Comparison of ENCODE assay signal across 9 mouse cellular contexts in genomic region chr14:24004471-24005271, GRCm38 (mm10). TPM values are rescaled to one million over a fixed set of nuclear protein-coding genes. Genes with fewer than 3 reads are reported as not detected.
DNase-seq lines count a peak whose midpoint lies in the region; ATAC-seq and TF ChIP-seq lines count a peak whose summit lies in the region.
"Had no signal": no experiment of that assay in that cellular context is flagged by ENCODE, and none has a peak within 500 bp of the region (broad histone marks: within the 10 kb centered on the region; RNA-seq: fewer than 3 reads in every experiment).

No protein-coding gene starts in this region.

- under 1% methylated on average over 44 of the region's 82 CpGs for WGBS in embryonic facial prominence, embryonic 15.5 days
- 4% methylated on average over 39 of the region's 82 CpGs for WGBS in lung, postnatal 0 days

- H3K4me2 ChIP-seq in embryonic facial prominence, embryonic 15.5 days (replicated peaks): peak overlapping the region; percentile 98
- peak overlapping the region; percentile 99 for H3K4me2 ChIP-seq in lung, postnatal 0 days (replicated peaks; ENCODE audit: low read depth, low read length)

- peaks cover 61% of the 10 kb centered on the region for H3K27me3 ChIP-seq in embryonic facial prominence, embryonic 15.5 days
- H3K27me3 ChIP-seq in lung, postnatal 0 days (replicated peaks; ENCODE audit: insufficient read depth, low read length): peaks cover 63% of the 10 kb centered on the region

- no peaks in the 10 kb centered on the region for H3K9me3 ChIP-seq in embryonic facial prominence, embryonic 15.5 days (replicated peaks)
- no peaks in the 10 kb centered on the region for H3K9me3 ChIP-seq in lung, postnatal 0 days (ENCODE audit: low read length)

- peak; percentile 66 for ATAC-seq in embryonic facial prominence, embryonic 15.5 days (ENCODE audit: insufficient number of reproducible peaks, low FRiP score, low TSS enrichment, low read depth)
- peak; percentile 21 for ATAC-seq in lung, postnatal 0 days
- no peak for ATAC-seq in CD4-positive, CD25-positive, alpha-beta regulatory T cell, adult 4 months

- H3K27ac ChIP-seq in embryonic facial prominence, embryonic 15.5 days (replicated peaks): no peak overlapping the region
- no peak overlapping the region for H3K27ac ChIP-seq in lung, postnatal 0 days (ENCODE audit: low read length)

- no peak for TF ChIP-seq EP300 in lung, postnatal 0 days (IDR thresholded peaks at IDR 0.05)

- H3K36me3 ChIP-seq in embryonic facial prominence, embryonic 15.5 days: no peaks in the 10 kb centered on the region
- no peaks in the 10 kb centered on the region for H3K36me3 ChIP-seq in lung, postnatal 0 days (ENCODE audit: insufficient read depth, low read length)

- peak overlapping the region; percentile 39 for H3K9ac ChIP-seq in embryonic facial prominence, embryonic 15.5 days
- H3K9ac ChIP-seq in lung, postnatal 0 days (replicated peaks; ENCODE audit: low read depth): no peak overlapping the region

- TF ChIP-seq CTCF in lung, postnatal 0 days (IDR thresholded peaks at IDR 0.05): peak; percentile 17; the same call in 1 of the 2 replicates

- H3K4me3 ChIP-seq in embryonic facial prominence, embryonic 15.5 days (replicated peaks): peak overlapping the region; percentile 76
- peak overlapping the region; percentile 51 for H3K4me3 ChIP-seq in lung, postnatal 0 days (ENCODE audit: low read depth, low read length)
- H3K4me3 ChIP-seq: myocyte had no signal

- DNase-seq in urinary bladder, adult 18-20 months (ENCODE audit: low spot score in 2 of 2): peak; percentile 6 to 44
- DNase-seq in urinary bladder, postnatal 10 days (ENCODE audit: low spot score): no peak
- peak; percentile 13 to 18 for DNase-seq in heart, postnatal 10 days
- peak; percentile 53 to 72 for DNase-seq in layer of hippocampus, adult 18-20 months (ENCODE audit: low spot score in 2 of 2)
- DNase-seq in lung, postnatal 0 days (ENCODE audit: low spot score): peak; percentile 13
- peak; percentile 56 for DNase-seq in right cerebral cortex, postnatal 14 days

- intact Hi-C loops in heart, postnatal 10 days (cut with DNase I): loop anchor here (1.0 to 5.0 kb wide), 2 partner anchors 213 to 322 kb away; no protein-coding TSS in a partner anchor

- H3K4me1 ChIP-seq in embryonic facial prominence, embryonic 15.5 days: peaks cover 18% of the 10 kb centered on the region
- no peaks in the 10 kb centered on the region for H3K4me1 ChIP-seq in lung, postnatal 0 days (ENCODE audit: insufficient read depth, low read depth, low read length)

RNA-seq across cellular contexts. Expression of gene Kcnma1, which starts 9.6 kb away (rescaled TPM):
- 6.5 and 8.1 TPM in 2 replicates for polyA plus RNA-seq in embryonic facial prominence, embryonic 15.5 days (2015; fragmentation: Nextera tagmentation; extraction: Ambion mirVana)
- under 1 TPM; 0.41 to 0.87 TPM for total RNA-seq in heart, postnatal 10 days (2021)
- 100 to 1,000 TPM; 131 to 138 TPM for total RNA-seq in layer of hippocampus, adult 18-20 months (2021)
- polyA plus RNA-seq in lung, postnatal 0 days (2015; fragmentation: Nextera tagmentation; extraction: Ambion mirVana): 0.62 and 0.73 TPM in 2 replicates
- polyA plus RNA-seq in CD4-positive, CD25-positive, alpha-beta regulatory T cell, adult 4 months (2017; shearing (Covaris generic)): not detected
